Mouse (Mus musculus) gastrocnemius, adult 2 months (tissue): ENCODE results near the gene Stx1b. TPM values are rescaled to one million over a fixed set of nuclear protein-coding genes. Genes with fewer than 3 reads are reported as not detected.

Experiments used
- DNase-seq: peaks from one replicate; pipeline ENCODE4 v3.0.0; 2022
- H3K27ac ChIP-seq: fragments of 200-600 bp; 2 replicates; pipeline ENCODE4 v1.8.1; 2022; ENCODE audit warnings: mild to moderate bottlenecking
- H3K4me3 ChIP-seq: fragments of 200-600 bp; 2 replicates; pipeline ENCODE4 v1.8.1; 2022; ENCODE audit warnings: mild to moderate bottlenecking, moderate library complexity
- CTCF ChIP-seq: fragments of 200-600 bp; IDR thresholded peaks from 2 replicates; pipeline ENCODE4 v1.8.1; 2022; ENCODE audit warnings: antibody characterized with exemption, mild to moderate bottlenecking, moderate library complexity
- intact Hi-C: fragments of 180-260 bp; cut with DNase I; formaldehyde crosslinking; loops from one replicate; pipeline ENCODE4 v1.15.1; 2025
- total RNA-seq, 2 experiments: library from RNA; stranded (reverse); gene quantifications; 2 replicates each; pipeline ENCODE4 v1.2.3; 2021

Stx1b gene
- total RNA-seq, 2 experiments from 2014 or later, result 1.0 TPM

DNA sequence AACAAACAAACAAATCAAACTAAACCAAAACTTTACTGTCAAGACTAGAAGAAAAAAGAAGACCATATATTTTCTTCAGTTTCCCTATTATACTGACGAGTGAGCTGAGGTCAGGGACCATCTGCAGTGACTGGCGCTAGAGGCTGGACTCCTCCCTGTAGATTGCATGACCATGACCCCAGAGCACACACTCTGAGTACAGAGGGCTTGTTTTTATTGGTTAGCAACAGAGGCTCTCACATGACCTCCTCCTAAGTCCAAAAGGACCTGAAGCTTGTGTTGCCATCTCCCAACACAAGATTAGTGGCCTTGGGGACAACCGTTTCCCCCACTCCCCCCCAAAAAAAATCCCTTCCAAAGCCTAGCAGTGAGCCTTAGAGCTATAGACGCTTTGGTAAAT lies 10.5 kb downstream of the Stx1b start:
- peak; percentile 50 for DNase-seq
- H3K4me3 ChIP-seq, result peak overlapping the region; percentile 56
- TF ChIP-seq CTCF, result no peak
- peak overlapping the region; percentile 81 for H3K27ac ChIP-seq
- intact Hi-C loops, result no loop called here

GRCm38 (mm10) chr7:127812292-127812691 lies 12.1 kb downstream of the Stx1b start:
- DNase-seq, result peak; percentile 0
- H3K27ac ChIP-seq, result no peak overlapping the region
- no peak overlapping the region for H3K4me3 ChIP-seq
- no peak for TF ChIP-seq CTCF
- intact Hi-C loops, result no loop called here

GRCm38 (mm10) chr7:127811240-127811639 lies 13.1 kb downstream of the Stx1b start:
- Histone ChIP-seq H3K27ac (no peak overlapping the region), H3K4me3 (no peak overlapping the region)
- TF ChIP-seq CTCF, result no peak
- intact Hi-C loops, result no loop called here
- no peak for DNase-seq

GRCm38 (mm10) chr7:127810650-127811049 lies 13.7 kb downstream of the Stx1b start:
- no peak overlapping the region for H3K27ac ChIP-seq
- no peak for DNase-seq
- no peak overlapping the region for H3K4me3 ChIP-seq
- TF ChIP-seq CTCF, result no peak
- intact Hi-C loops, result no loop called here

DNA sequence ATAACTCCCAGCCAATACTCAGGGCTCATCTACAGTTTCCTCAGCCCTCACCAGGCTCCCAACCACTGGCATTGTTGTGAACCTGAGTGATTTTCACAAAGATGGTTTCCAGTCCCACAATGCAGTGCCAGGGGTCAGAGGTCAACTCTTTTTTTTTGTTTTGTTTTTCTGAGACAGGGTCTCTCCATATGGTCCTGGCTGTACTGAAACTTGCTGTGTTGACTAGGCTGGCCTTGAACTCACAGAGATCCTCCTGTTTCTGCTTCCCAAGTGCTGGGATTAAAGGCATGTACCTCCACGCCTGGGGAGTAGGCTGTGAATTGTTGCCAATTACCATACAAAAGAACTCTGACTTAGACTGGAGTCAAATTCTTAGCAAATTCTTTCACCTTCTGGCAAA lies 14.5 kb downstream of the Stx1b start:
- no peak overlapping the region for H3K4me3 ChIP-seq
- H3K27ac ChIP-seq, result no peak overlapping the region
- no peak for DNase-seq
- intact Hi-C loops, result no loop called here
- no peak for TF ChIP-seq CTCF

DNA sequence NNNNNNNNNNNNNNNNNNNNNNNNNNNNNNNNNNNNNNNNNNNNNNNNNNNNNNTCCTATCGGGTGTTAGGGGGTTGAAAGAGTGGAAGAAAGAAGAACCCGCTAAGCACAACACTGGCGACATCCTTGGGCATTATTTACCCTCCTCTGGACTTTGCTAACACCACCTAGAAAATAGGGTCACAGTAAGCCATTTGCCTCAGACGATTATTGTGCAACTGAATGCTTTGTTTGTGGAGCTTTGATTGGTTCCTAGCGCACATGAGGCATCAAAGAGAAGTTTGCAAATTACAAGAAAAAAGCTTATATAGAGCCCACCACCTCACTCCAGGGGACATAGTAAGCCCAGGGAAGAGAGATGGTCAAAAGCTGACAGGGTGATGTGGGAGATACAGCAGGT lies 15.5 kb downstream of the Stx1b start:
- no peak for TF ChIP-seq CTCF
- no peak overlapping the region for H3K27ac ChIP-seq
- intact Hi-C loops, result no loop called here
- DNase-seq, result no peak
- no peak overlapping the region for H3K4me3 ChIP-seq

- TF ChIP-seq CTCF, result no peak
- H3K27ac ChIP-seq, result no peak overlapping the region
- no peak for DNase-seq
- H3K4me3 ChIP-seq, result no peak overlapping the region
- intact Hi-C loops, result loop anchor here (5.0 kb wide), 1 partner anchor 40 kb away; no protein-coding TSS in a partner anchor
These were observed 22.0 kb downstream of the Stx1b start for GRCm38 (mm10) chr7:127802313-127802712.

GRCm38 (mm10) chr7:127801010-127801621 lies 23.2 kb downstream of the Stx1b start:
- peak; percentile 66 for DNase-seq
- intact Hi-C loops, result loop anchor here (5.0 kb wide), 1 partner anchor 41 kb away; no protein-coding TSS in a partner anchor
- H3K27ac ChIP-seq, result peak overlapping the region; percentile 88
- TF ChIP-seq CTCF, result no peak
- peak overlapping the region; percentile 72 for H3K4me3 ChIP-seq

GRCm38 (mm10) chr7:127800435-127801009 lies 23.8 kb downstream of the Stx1b start, which contains the start of gene Hsd3b7:
Gene Hsd3b7, plus strand, starts transcription at chr7:127800604.
- Histone ChIP-seq H3K4me3 (peak within 1 kb of the TSS; percentile 72), H3K27ac (peak within 1 kb of the TSS; percentile 88)
- DNase-seq, result peak; percentile 95
- TF ChIP-seq CTCF, result peak; percentile 99
- intact Hi-C loops, result loop anchor here (1.0 to 5.0 kb wide), 3 partner anchors 42 to 135 kb away; no protein-coding TSS in a partner anchor

DNA sequence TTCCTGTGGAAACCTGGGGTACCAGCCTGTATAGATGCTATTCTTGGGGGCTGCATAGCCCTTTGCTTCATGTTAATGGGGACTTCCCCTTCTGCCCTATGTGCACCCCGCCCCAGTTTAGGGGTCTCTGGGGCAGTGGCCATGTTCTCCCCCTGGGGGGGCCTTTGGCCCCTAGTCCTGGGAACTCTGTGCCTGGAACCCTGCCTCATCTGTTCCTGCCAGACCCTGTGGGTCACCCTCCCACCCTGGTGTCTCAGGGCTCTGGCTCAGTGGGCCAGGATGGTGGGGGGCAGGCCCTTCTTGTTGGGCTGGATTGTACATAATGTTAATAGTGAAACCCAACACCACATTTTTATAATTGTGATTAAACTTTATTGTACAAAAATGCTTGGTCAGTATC lies 24.6 kb downstream of the Stx1b start:
- no peak for TF ChIP-seq CTCF
- Histone ChIP-seq H3K27ac (0 out of 2 replicates have a peak overlapping the region, but pooled peaks have one; percentile 88), H3K4me3 (no peak overlapping the region)
- no peak for DNase-seq
- intact Hi-C loops, result loop anchor here (1.0 to 5.0 kb wide), 3 partner anchors 43 to 136 kb away; no protein-coding TSS in a partner anchor

DNA sequence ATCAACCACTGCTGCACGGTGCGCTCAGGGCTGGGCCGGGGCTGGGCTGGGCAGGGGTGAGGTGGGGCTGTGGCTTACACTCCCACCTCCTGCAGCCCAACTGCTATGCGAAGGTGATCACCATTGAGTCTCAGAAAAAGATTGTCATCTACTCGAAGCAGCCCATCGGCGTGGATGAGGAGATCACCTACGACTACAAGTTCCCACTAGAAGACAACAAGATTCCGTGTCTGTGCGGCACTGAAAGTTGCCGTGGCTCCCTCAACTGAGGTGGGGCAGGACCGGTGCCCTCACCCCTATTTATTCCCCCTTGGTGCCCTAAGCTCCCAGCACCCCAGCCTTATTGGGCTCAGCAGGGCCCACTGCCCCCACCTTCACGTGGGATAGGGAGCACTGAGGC lies 25.1 kb downstream of the Stx1b start:
- no peak for TF ChIP-seq CTCF
- Histone ChIP-seq H3K27ac (no peak overlapping the region), H3K4me3 (no peak overlapping the region)
- intact Hi-C loops, result no loop called here
- no peak for DNase-seq

GRCm38 (mm10) chr7:127798591-127798990 lies 25.8 kb downstream of the Stx1b start:
- intact Hi-C loops, result no loop called here
- H3K27ac ChIP-seq, result no peak overlapping the region
- DNase-seq, result no peak
- no peak for TF ChIP-seq CTCF
- H3K4me3 ChIP-seq, result no peak overlapping the region

GRCm38 (mm10) chr7:127797076-127797845 lies 27.1 kb downstream of the Stx1b start:
- H3K27ac ChIP-seq, result no peak overlapping the region
- TF ChIP-seq CTCF, result no peak
- no peak for DNase-seq
- intact Hi-C loops, result no loop called here
- no peak overlapping the region for H3K4me3 ChIP-seq
